Mouse (Mus musculus): Measurements from ENCODE around the gene Gm6657.

Gm6657 gene

DNA sequence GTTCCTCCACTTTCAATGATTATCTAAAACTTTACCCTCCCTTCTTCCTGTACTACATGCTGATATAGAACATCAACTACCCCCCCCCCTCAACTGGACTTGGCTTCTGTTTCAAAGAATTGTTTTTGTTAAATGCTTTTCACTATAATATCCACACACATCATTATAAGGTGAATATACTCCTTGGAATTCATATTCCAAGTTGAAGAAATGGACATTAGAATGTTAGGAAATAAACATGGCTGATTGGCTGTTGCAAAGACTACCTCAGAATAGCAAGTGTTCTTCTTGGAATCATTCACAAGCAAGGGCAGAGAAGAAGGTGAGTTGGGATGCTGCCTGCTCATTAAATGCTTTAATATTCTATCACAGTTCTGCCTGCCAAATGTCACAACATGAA, at the start of gene Gm6657:
Gene Gm6657, plus strand, starts transcription at position 301 of the 400 bp plus-strand sequence.
- in situ Hi-C loops (cut with MboI, MseI), result no loop called here

GRCm38 (mm10) chr12:78153308-78154002, 40.6 kb upstream of the Gm6657 start:
- in situ Hi-C loops (cut with MboI, MseI), result no loop called here

DNA sequence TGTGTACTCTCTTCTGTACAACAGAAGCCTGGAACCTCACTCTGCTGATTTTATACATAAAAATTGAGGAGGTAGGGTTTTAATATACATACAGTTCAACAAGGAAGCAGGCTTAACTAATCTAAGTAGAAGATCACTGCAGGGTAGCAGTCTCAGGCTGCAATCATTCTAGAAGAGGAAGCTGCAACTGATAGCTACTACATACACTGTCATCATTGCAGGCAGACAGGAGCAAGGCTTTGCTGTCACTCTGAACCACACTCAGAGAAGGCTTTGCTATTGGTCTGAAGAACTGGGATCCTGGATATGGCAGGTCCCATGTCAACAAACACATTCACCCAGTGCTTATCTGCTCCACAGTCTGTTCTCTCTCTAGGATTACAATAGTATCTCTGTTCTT, 23.9 kb upstream of the Gm6657 start:
- in situ Hi-C loops (cut with MboI, MseI), result no loop called here

GRCm38 (mm10) chr12:78173945-78174344, 20.1 kb upstream of the Gm6657 start:
- in situ Hi-C loops (cut with MboI, MseI), result no loop called here

DNA sequence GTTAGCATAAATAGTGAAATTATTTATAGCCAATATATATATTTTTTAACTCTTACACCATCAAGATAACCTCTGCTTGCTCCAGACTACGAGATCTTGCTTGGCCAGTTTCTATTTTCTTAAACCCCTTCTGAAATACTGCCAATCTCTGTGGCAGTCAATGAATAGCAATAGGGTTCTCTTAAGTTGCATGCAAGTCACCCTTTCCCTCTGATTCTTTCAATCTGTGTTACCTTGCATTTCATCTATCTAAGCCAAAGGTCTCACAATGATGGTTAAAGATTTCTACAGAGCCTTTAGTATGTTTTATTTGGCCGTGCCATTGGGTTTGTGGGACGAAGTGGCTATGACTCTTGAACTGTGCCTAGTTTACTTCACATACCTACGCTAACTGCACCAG, 19.4 kb upstream of the Gm6657 start:
- in situ Hi-C loops (cut with MboI, MseI), result no loop called here

- in situ Hi-C loops (cut with MboI, MseI), result no loop called here
These were observed 12.6 kb upstream of the Gm6657 start for GRCm38 (mm10) chr12:78181452-78181851.

- in situ Hi-C loops (cut with MboI, MseI), result no loop called here
These were observed 1.3 kb downstream of the Gm6657 start for GRCm38 (mm10) chr12:78195368-78195767.

- in situ Hi-C loops (cut with MboI, MseI), result loop anchor here (25.0 kb wide), 1 partner anchor 659 kb away; the partner anchor contains the start of genes Atp6v1d and Eif2s1
These were observed 9.6 kb downstream of the Gm6657 start for GRCm38 (mm10) chr12:78203646-78204045.

DNA sequence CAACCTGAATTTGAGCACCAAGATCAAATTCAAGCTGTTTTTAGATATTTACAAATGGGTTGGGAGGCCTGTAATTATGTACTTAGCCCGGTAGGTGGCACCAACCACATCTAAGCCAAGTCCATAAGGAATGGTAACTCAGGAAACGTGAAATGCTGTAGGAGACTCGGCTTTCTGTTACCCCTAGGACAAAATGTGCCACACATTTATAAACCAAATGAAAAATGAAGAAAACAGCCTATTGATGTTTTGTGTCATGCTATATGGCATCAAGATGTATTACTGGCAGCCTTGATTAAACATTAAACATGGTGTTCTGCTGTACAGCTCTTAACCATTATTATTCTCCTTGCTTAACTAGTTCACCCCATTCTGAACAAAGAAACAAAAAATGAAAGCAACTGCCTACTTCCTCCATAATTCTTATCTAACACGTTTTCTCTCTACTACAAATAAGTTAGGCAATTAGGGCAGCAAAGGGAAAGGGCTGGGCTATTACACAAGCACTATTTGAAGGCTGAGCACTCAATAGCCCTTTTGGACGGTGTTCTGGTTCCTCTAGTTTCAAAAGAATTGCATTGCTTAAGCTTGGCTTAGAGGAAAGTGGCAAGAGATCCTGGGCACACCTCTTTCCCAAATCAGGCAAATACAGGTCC, 12.0 kb downstream of the Gm6657 start:
- in situ Hi-C loops (cut with MboI, MseI), result loop anchor here (25.0 kb wide), 1 partner anchor 656 kb away; the partner anchor contains the start of genes Atp6v1d and Eif2s1

GRCm38 (mm10) chr12:78206571-78206960, 12.5 kb downstream of the Gm6657 start:
- in situ Hi-C loops (cut with MboI, MseI), result loop anchor here (25.0 kb wide), 1 partner anchor 656 kb away; the partner anchor contains the start of genes Atp6v1d and Eif2s1

- in situ Hi-C loops (cut with MboI, MseI), result loop anchor here (25.0 kb wide), 1 partner anchor 652 kb away; the partner anchor contains the start of genes Atp6v1d and Eif2s1
These were observed 15.8 kb downstream of the Gm6657 start for GRCm38 (mm10) chr12:78209856-78210255.

GRCm38 (mm10) chr12:78215490-78215889, 21.4 kb downstream of the Gm6657 start:
- in situ Hi-C loops (cut with MboI, MseI), result loop anchor here (25.0 kb wide), 1 partner anchor 647 kb away; the partner anchor contains the start of genes Atp6v1d and Eif2s1

- in situ Hi-C loops (cut with MboI, MseI), result loop anchor here (25.0 kb wide), 1 partner anchor 643 kb away; the partner anchor contains the start of genes Atp6v1d and Eif2s1
These were observed 25.3 kb downstream of the Gm6657 start for GRCm38 (mm10) chr12:78219191-78219825.

DNA sequence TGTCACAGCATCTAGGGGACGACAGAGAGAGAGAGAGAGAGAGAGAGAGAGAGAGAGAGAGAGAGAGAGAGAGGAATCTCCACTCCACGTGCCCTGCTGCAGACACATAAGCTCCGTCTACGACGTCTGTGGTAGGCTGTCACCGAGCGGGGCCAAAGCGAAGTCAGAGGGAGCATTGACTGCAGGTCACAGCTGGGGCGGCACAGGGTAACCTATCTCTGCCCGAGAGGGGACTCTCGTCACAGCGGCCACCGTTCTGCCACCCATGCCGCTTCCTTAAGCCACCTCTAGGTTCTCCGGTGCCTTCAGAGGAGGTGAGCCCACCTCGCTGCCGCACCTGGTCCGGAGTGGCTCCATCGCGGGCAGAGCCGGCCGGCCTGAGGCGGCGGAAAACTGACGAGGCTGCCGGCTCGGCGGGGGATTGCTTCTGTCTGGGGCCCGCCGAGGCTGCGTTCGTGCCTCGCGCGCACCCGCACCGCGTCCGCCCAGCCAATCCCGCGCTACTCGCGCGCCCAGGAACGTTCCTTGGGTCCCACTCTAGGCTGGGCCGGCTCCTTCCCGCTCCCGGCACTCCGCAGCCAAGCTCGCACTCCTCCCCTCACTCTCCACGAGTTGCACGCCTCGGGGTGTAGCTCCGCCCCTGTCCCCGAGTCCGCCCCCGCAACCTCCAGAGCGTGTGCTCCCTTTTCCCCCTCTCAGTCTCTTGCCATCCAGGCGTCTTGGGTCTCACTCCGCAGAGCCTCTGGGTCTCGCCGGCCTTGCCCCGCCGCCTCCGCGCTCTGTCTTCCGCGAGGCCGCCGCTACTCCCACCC, 31.9 kb downstream of the Gm6657 start, which contains the start of gene Gphn:
Gene Gphn, plus strand, starts transcription at position 673 of the 812 bp plus-strand sequence.
- in situ Hi-C loops (cut with MboI, MseI), result loop anchor here (5.0 kb wide), 1 partner anchor 521 kb away; the partner anchor contains the start of gene Mpp5

GRCm38 (mm10) chr12:78226519-78226875, 32.5 kb downstream of the Gm6657 start:
- in situ Hi-C loops (cut with MboI, MseI), result loop anchor here (5.0 kb wide), 1 partner anchor 521 kb away; the partner anchor contains the start of gene Mpp5

GRCm38 (mm10) chr12:78227021-78227932, 33.2 kb downstream of the Gm6657 start:
- in situ Hi-C loops (cut with MboI, MseI), result loop anchor here (5.0 kb wide), 1 partner anchor 520 kb away; the partner anchor contains the start of gene Mpp5

DNA sequence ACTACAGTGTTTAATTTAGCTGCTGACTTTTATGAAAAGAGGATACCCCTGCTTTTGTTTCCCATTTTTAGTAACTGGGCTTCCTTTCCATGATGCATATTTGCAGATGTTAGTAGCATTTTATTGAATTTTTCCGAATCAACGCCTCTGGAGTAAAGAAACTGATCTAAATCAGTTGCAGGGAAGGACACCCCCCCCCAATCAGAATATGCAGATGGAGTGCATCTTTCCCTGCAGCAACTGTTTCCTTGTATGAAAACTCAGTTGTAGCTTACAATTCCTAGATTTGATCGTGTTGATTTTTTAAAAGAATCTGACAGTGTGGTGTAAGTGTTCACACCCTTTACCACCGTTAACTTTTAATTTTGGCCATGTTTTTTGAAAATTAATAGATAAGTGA, 34.1 kb downstream of the Gm6657 start:
- in situ Hi-C loops (cut with MboI, MseI), result loop anchor here (5.0 kb wide), 1 partner anchor 519 kb away; the partner anchor contains the start of gene Mpp5

DNA sequence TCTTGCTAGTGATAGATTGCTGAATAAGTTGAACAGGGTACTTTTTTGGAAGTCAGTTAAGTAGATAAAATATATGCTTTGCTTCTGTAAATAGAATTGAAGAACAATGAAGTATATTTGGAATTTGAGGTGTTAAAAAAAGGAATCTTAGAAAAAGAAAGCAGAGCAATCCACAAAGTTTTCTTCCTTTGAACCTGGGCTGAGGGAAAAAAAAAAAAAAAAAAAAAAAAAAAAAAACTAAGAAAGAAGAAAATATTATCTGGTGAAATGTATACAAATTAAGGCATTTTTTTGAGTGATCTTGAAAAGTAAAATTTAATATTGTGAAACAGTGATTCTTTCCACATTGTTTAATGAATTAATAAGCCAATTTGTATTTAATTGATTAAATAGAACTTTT, 38.5 kb downstream of the Gm6657 start:
- in situ Hi-C loops (cut with MboI, MseI), result no loop called here

GRCm38 (mm10) chr12:78248366-78248765, 54.3 kb downstream of the Gm6657 start:
- in situ Hi-C loops (cut with MboI, MseI), result no loop called here

- in situ Hi-C loops (cut with MboI, MseI), result no loop called here
These were observed 55.1 kb downstream of the Gm6657 start for GRCm38 (mm10) chr12:78249151-78249550.

All from T-helper 2 cell (primary cell).